Mouse (Mus musculus): ENCODE results near the gene Retreg3.

The Retreg3 gene

DNA sequence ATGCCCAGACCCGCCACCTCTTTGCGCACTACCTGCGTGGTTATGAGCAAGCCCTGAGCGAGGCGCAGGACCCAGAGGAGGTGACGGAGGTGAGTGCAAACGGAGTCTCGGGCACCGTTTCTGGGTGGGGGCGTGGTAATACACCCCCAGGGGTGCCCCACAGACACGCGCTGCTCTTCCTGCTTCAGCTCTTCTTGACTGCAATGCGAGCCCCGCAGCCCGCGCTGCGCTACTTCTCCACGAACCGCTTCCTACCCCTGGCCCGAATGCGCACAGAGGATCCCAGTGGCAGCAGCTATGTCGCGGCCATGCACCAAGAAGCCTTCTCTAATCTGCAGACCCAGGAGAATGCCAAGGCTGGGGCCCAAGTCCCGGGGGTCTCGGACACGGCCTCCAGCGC, 39.9 kb downstream of the Retreg3 start:
- no peak for DNase-seq (ENCODE audit: low read depth, low spot score)

DNA sequence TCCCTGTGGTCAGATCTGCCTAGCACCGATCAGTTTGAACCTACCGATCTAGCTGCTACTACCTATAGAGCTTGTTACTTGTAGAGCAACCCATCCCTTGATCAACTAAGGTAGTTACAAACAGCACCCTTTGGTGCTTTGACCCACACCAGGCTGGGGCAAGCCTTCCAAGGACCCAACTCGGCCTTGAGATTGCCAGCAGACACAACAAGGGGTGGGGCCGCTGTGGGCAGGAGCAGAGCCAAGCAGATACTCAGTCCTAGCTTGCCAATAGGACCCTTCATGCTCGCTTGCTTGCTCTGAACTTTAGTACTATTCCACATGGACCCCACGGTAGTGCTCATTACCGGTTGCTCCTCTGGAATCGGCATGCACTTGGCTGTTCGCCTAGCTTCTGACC, 41.6 kb downstream of the Retreg3 start, which contains the start of gene Hsd17b1:
Gene Hsd17b1, plus strand, starts transcription at position 291 of the 400 bp plus-strand sequence.
- no peak for DNase-seq (ENCODE audit: low read depth, low spot score)

DNA sequence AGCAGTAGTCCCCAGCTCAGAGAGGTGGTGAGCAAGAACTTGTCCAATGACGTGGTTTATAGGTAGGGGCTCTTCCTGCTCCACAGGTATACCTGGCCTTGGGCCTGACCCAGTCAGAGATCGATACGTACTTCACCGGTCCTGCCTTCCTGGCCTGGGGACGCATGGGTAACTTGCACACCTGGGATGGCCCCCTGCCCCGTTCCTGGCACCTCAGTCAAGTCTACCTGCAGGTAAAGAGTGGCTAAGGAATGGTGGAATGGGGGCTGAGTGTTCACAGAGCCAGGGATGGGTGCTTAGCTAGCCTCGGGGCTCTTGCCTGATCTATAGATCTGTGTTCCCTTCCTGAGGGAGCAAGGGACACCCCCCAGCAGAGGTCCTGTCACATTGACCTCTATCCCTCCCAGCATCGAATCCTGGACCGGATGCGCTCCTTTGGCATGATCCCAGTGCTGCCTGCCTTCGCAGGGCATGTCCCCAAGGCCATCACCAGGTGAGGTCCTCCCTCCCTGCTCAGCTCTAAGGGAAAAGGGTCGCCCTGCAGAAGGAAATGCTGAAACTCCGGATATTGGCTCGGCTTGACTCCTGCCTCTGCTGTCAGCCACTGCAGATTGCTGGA, 47.8 kb downstream of the Retreg3 start:
- DNase-seq (ENCODE audit: low read depth, low spot score), result no peak

DNA sequence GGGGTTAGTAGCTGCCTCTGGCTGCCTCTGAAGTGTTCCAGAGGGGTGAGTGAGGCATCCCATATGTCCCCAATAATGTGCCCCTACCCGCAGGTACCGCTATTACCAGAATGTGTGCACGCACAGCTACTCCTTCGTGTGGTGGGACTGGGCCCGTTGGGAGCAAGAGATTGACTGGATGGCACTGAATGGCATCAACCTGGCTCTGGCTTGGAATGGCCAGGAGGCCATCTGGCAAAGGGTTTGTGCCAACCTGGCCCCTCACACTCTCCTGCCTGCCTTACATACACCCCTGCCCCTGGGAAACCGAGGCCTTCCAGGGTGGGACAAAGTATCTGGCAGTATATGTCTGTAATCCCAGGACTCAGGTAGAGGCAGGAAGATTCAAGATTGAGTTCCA, 48.7 kb downstream of the Retreg3 start:
- DNase-seq (ENCODE audit: low read depth, low spot score), result no peak

GRCm38 (mm10) chr11:101070189-101070527, 49.5 kb downstream of the Retreg3 start:
- no peak for DNase-seq (ENCODE audit: low read depth, low spot score)

DNA sequence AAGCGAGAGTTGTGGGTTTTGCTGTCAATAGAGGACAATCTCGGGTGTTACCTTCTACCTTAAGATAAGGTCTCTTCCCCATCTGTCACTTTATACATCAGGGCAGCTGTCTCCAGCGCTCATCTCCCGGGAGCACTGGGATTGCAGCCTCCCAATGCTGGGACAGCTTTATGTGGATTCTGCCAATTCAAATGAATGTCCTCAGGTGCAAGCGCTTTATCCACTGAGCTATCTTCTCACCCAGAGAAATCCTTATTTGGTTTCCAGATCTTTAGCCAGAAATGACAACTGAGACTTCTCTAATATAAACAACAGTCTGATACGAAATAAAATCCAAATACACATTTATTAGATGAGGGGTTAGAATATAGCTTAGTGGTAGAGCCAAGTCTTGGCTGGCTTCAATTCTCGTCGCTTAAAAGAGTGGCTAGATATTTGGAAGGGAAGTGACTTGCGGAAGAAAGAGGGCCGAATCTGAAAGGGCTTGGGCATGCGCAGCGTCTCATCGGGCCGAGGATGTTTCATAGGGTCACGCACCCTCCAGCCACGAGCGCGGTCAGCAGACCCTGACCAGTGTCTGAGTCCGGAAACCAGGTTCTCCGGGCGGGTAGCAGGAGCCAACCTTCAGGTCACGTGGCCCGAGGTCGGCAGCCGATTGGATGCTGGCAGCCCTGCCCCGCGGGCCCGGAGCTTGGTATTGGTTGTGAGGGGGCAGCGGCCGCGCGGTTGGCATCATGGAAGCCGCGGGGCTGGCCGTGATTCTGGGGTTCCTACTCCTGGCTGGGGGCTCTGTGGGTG, 50.1 kb downstream of the Retreg3 start, which contains the start of gene Naglu:
Gene Naglu, plus strand, starts transcription at position 622 of the 798 bp plus-strand sequence.
- peak; percentile 95 for DNase-seq (ENCODE audit: low read depth, low spot score)

- peak; percentile 74 for DNase-seq (ENCODE audit: low read depth, low spot score)
Measured at GRCm38 (mm10) chr11:101066549-101067412, 52.9 kb downstream of the Retreg3 start.

- DNase-seq (ENCODE audit: low read depth, low spot score), result no peak
Measured at GRCm38 (mm10) chr11:101065002-101065401, 54.7 kb downstream of the Retreg3 start.

DNA sequence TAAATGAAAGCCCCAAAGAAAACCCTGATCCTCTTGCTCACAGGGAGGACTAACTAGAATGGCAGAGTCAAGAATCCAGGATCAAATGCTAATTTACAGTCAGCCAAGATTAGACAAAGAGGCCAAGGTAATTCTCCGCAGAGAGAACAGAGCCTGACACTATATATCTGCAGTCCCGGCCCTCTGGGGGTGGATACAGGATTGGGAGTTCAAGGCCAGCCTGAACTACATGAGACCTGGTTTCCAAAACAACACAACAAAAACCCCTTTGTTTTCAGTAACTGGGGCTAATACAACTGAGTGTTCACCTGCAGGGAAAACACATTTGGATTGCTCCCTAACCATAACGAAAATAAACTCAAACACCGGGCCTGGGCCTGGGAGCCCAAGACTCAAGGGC, 55.2 kb downstream of the Retreg3 start:
- no peak for DNase-seq (ENCODE audit: low read depth, low spot score)

GRCm38 (mm10) chr11:101063676-101064327, 55.9 kb downstream of the Retreg3 start:
- DNase-seq (ENCODE audit: low read depth, low spot score), result peak; percentile 82

DNA sequence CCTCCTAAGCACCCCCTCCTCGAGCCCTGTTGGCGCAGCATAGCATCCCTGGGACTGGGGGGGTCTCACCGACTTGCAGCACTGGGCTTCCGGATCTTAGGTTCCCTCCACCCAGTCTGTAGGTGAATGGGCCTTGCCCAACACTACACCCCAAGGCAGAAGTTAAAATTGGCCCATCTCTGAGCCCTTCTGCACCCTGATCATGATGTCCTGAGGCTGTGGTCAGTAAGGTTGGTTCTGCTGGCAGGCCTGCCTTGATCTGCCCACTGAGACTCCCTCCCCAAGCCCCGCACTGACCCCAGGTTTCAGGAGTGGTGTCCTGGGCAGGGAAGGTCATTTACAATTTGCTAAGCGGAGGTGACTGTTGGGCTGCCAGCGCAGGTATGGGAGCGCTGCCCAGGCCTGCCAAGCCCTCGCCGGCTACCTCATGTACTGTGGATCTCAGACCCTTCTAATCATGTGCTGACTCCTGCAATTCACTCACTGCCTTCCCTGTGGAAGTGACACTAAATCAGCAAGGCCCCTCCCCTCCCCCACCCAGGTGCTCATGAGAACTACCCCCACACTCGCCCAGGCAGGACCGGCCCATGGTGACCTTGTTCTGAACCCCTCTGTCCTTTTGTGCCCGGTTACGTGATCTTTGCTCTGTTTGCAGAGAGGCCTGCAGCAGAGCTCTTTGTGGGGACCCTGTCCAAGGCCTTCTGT, 56.6 kb downstream of the Retreg3 start:
- no peak for DNase-seq (ENCODE audit: low read depth, low spot score)

DNA sequence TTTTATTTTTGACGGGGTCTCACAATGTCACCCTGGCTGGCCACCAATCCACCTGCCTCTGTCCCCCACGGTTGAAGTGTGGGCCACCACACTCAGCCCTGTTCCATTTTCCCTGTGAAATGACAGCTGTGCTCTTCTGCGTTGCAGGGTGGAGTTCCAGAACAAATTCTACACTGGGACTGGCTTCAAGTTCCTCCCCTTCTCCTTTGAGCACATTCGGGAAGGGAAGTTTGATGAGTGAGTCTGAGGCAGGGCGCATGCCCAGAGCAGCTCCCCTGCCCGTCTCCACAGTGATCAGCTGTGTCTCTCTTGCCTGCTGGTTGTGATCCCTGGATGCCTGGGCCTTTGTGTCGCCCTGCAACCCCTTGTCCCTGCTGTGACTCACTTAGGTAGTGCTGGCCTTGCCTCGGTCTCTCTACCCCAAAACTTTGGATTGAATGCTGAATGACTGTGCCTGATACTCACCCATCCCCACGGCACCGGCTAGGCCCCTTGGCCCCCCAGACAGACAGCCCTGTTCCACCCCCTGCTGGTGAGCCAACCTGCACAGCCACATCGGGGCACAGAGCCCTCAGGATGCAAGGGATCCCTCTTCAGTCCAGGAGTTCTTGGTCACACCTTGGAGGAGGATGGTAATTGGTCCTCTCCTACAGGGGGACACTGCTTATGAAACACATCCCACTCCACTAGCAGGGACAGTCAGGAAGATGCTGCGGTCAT, 57.4 kb downstream of the Retreg3 start:
- peak; percentile 76 for DNase-seq (ENCODE audit: low read depth, low spot score)

GRCm38 (mm10) chr11:101061049-101061448, 58.6 kb downstream of the Retreg3 start:
- DNase-seq (ENCODE audit: low read depth, low spot score), result no peak

GRCm38 (mm10) chr11:101060126-101060525, 59.6 kb downstream of the Retreg3 start:
- DNase-seq (ENCODE audit: low read depth, low spot score), result peak; percentile 77

- DNase-seq (ENCODE audit: low read depth, low spot score), result no peak
Measured at GRCm38 (mm10) chr11:101059473-101059872, 60.2 kb downstream of the Retreg3 start.

- DNase-seq (ENCODE audit: low read depth, low spot score), result no peak
Measured at GRCm38 (mm10) chr11:101058726-101059125, 61.0 kb downstream of the Retreg3 start.

- peak; percentile 84 for DNase-seq (ENCODE audit: low read depth, low spot score)
Measured at GRCm38 (mm10) chr11:101057860-101058259, 61.8 kb downstream of the Retreg3 start.

DNA sequence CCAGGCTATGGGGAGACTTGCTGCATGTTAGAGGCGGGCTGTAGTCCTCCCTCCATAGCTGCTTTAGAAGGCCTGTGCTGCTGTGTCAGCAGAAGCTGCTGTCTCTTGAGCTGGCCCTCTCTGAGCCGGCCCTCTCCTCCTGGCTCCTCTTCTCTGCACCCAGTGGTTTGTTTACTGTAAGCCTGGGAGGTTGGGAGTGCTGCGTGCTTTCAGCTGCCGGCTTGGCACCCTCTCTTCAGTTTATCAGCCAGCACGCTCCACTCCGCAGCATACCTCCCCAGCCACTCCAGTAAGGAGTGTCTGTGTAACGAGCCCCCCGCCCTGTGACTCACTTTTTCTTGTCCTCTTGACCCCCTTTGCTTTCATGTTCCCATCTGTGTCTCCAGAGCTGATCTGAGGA, 62.8 kb downstream of the Retreg3 start:
- DNase-seq (ENCODE audit: low read depth, low spot score), result peak; percentile 63

GRCm38 (mm10) chr11:101055418-101055817, 64.3 kb downstream of the Retreg3 start:
- no peak for DNase-seq (ENCODE audit: low read depth, low spot score)

- no peak for DNase-seq (ENCODE audit: low read depth, low spot score)
Measured at GRCm38 (mm10) chr11:101053974-101054373, 65.7 kb downstream of the Retreg3 start.
